Mouse (Mus musculus): ENCODE measurements around the gene Tmem233.

Tmem233 gene

DNA sequence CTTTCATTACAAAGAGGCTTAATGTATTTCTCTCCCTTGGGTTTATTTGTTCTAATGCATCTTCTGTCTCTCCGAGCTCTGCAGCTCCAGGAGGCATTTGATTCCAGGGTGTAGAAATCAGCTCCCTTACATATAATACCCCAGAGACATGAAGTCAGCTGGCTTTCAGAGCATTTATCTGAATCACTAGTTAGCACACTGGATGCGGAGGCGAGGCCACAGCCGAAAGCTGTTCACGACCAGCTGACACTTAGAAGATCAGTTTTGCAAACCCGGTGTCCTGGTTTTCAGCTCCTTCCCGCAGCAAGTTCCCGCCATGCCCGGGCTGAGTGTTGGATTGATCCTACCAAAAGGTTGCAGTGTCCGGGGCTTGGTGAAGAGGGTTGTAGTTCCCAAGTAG, 78.8 kb downstream of the Tmem233 start:
- DNase-seq (ENCODE audit: low spot score), result no peak

DNA sequence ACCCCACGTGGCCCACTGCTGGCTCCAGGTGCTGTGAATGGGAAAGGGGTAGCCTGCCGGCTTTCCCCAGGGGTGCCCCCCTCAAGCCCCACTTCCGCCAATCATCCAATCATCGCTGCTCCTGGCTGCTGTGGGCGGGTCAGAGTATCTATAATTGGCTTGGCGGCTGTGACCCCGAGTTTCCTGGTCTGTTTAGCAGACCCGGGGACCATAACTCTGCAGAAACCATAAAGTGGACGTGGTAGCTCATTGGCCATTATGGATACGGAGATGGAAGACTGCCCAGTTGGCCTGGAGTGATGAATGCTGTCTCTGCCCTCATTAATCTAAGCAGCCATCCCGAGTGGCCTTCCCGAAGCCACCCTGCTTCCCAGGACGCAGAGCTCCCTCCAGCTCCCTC, 79.2 kb downstream of the Tmem233 start:
- no peak for DNase-seq (ENCODE audit: low spot score)

DNA sequence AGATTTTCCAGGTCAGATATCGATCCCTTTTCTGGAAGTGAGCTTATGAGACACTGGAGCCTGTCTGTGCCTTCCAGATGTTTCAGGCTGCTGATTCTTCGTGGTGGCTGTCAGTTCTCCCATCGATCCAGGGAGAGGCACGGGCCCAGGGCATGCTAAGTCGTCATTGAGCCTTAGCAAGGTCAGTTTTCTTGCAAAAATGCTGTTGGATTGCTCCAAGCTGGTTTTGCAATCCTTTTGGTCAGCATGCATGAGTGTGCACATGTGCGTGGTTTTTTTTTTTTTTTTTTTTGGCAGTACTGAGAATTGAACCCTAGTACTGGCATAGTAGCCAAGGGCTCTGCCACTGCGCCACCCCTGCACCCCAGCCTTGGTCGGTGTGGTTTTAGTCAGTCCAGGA, 79.9 kb downstream of the Tmem233 start:
- DNase-seq (ENCODE audit: low spot score), result no peak

DNA sequence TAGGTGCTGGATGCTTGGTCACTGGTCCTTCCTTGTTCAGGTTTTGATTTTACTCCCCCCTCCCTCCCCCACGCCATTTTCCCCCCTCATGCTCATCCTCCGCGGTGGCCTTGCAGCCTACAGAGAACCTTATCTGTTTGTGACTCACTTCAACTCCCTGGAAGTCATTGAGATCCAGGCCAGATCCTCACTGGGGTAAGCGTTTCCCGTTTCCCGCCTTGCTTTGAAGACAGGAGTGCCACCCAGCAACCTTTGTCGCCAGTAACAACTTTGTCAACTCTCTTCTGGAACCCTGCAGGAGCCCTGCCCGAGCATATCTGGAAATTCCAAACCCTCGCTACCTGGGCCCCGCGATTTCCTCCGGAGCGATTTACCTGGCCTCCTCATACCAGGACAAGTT, 85.7 kb downstream of the Tmem233 start:
- DNase-seq (ENCODE audit: low spot score), result no peak

GRCm38 (mm10) chr5:115994101-115994500, 88.9 kb downstream of the Tmem233 start:
- no peak for DNase-seq (ENCODE audit: low spot score)

- DNase-seq (ENCODE audit: low spot score), result no peak
These were observed 91.3 kb downstream of the Tmem233 start for GRCm38 (mm10) chr5:115991717-115992116.

Measured in MN1 (cell line).